Mouse (Mus musculus) retina, postnatal 1 day (tissue): ENCODE measurements at regions not wholly inside any gene's neighbourhood (a gene's known extent, or its start where the extent isn't known, plus 50 kb on each side); places are given as distances from the start of the nearest gene placed in this dataset.
"Not testable (repeated sequence)": the region's sequence is repeated elsewhere in the genome, so short reads cannot be mapped to it uniquely, and the experiment has no call there.

Experiments used
- DNase-seq: peaks from one replicate; pipeline ENCODE4 v3.0.0-alpha.2; 2012

DNA sequence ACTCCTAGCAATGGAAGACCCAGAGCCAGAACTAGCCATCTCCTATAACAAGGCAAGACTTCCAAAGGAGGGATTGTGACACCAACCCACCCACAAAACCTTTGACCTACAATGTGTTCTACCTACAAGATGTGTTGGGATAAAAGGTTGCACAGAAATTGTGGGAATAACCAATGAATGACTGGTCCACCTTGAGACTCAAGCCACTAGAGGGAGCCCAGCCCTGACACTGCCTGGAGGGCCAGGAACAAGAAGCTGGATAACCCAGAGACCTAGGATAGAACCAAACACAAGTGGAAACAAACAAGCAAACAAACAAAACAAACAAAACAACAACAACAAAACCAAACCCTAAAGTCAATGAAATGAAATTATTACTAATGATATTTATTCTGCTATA is 288.8 kb downstream of the Dchs2 start:
- peak; percentile 6 for DNase-seq

DNA sequence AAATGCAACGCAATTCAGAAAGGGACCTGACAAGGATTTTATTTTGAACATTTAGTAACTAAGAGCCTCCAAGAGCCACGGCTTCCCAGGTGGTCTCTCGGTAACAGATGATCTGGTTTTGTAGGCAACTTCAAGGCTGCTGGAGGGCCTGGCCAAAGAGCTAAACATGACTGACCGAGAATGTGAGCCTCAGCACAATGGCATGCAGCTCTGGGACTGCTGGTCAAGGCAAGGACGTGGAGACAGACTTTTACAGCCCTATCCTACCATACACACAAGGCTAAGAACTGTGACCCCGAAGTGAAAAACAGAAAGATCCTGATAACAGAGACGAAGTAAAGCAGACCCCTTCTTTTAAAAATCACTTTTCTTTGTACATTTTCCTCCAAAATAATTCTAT is 296.5 kb downstream of the Dchs2 start:
- DNase-seq: no peak

DNA sequence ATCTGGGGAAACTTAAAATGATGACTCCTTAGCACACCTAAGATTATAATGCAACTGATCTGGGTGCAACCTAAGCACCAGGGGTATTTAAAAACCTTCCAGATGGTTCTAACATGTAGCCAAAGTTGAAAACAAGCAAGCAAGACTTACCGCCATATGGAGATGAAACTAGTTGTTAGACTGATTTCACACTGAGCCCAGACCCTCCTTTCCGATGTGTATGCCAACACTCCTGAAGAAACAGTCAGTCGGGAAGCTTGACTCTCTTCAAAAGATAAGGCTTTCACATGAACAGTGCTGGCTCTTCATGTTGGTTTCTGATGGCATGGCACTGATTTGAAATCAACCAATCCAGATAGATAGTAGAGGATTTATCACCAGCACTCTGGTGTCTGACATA is 301.6 kb downstream of the Dchs2 start:
- no peak for DNase-seq

DNA sequence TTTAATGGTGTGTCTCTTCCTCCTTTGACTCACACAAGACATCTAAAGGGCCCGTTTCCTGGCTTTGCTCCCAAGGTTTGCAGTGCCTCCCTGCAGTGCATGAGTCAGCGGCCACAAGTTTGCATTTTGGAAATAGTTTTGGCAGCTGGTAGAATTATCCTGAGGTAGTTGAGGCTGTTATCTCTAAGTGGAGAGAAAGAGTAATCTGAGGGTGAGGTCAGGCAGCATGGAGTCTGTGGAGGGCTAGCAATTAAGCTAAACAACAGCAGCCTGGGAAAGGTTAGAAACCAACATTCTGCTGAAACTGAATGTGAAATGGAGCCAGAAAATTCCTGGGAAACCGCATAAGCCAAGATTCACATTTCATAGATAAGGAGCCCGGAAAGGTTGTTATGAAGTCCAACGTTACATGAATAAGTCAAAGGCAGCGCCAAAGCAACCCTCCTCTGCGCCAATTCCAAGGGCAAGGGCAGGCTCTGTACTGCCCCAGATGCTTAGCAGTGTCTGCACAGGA is 318.5 kb downstream of the Dchs2 start:
- no peak for DNase-seq

DNA sequence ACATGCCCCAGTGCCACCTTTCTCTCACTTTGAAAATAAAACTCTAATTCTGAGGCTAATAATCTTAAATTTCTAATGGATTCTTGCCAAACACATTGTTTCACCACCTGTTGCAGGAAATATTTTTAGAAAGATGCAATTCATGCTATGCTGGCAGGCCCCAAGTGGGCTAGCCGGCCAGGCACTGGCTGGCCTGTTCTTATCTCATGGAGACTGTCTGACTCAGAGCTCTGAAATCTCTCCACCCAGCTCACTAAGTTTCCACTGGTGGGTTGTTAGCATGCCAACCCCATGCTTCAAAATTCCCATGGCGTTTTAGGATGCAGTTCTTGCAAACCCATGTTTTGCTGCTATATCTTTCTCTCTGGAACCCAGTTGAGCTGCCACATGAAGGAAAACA is 315.5 kb upstream of the Sfrp2 start:
- DNase-seq: no peak

DNA sequence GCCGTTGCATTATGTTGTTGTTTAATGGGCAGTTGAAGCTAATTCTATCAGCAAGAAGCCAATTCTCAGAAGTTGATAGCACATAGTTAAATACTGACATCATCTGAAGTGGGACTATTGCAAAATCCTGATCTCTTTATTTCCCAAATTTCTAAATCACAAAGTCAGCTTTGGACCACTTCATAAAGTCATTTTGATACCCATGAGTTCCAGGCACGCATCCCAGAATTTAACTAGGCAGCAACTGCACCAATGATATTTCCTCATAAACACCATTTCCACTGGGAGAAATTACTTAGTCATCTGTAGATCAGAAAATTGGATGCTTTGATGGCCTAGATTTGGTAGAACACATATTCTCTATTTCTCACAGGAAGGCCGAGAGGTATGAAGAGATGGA is 314.8 kb upstream of the Sfrp2 start:
- no peak for DNase-seq

DNA sequence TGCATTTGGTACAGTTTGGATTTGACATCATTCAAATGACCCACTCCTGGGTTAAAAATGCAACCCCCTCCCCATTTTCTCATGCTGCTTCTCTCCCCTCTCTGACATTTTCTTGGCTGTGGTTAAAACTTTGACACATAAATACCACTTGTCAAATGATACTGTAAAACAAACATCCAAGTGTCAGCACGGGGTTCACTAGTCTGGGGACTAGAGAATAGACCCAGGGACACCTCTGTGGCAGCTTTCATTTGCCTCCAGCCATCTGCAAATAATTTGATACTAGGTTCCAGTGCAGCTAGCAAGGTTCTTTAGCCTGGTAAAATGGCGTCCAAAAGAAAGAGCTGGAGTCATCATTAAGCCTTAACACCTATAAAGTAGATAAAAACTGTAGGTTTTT is 312.7 kb upstream of the Sfrp2 start:
- DNase-seq: no peak

DNA sequence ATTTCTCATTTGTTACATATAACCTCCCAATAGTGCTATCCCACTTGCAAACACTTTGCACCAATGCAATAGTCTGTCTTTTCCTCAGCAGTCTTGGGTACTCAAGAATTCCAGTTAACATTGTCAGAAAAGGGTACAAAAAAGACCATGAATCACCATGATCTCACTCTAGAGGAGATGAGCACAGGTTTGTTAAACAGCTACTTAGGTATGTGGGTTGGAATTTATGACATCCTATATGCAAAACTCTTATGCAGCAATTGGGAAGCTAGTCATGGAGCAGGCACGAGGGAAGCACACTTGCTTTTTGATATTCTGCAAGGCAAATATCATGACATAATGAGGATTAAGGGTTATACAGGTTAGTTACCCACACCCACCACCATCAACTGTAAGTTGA is 307.7 kb upstream of the Sfrp2 start:
- DNase-seq: no peak

DNA sequence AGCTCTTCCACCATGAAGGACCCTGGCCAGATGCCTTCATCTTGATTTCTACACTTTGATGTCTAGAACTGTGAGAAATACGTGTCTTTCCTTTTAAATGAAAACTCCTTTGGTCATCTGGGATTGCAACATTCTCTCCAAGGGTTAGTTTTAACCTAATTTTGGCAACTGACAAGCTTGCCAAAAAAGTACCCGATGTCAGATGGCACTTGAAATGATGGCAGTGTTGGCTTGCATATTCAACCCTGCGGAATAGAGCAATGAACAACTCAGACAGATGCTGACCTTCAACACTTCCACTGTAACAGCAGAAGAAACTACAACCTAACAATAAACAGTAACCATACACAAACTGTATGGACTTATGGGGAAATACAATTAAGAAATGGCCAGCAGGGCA is 286.9 kb upstream of the Sfrp2 start:
- no peak for DNase-seq

DNA sequence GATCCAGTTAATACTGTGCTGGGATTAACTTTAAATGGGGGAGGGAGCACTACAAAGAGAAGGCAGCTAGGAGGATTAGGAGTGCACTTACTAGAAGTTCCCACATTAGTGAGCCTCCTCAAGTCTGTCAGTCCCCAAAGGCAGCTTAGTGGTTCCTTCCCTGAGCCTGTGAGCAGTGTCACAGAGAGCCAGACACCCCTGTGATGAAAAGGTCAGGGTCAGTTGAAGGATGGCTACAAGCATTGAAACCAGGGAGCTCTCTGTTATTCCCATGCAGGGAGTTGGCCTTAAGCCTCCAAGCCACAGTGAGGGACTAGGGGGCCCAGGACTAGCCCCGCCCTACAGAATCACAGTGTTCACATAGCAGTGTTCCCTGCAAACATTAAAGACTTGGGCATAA is 285.9 kb upstream of the Sfrp2 start:
- DNase-seq: peak; percentile 52

DNA sequence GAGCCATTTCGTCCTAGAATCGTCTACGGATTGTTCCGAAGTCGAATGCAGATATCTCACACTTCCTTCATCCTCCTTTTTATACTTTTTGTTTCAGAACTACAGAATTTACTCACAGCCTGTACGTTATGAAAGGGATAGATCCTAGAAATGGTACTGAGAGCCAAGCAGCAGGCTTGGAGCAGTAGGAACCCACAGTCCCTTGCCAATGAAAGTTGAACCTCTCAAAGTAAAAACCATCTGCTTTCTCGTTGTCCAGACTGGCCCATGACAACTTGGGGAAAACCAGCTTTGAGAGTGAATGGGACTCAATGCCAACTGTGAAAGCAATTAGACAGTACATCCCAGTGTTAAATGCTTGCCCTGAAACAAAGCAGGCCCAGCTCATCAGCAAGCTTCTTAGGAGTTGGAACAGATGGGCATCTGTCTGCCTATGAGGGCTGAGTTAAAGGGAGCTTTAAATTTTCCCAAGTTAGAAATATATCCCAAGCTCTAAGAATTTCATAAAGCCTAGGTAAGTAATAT is 279.9 kb upstream of the Sfrp2 start:
- DNase-seq: peak; percentile 49

DNA sequence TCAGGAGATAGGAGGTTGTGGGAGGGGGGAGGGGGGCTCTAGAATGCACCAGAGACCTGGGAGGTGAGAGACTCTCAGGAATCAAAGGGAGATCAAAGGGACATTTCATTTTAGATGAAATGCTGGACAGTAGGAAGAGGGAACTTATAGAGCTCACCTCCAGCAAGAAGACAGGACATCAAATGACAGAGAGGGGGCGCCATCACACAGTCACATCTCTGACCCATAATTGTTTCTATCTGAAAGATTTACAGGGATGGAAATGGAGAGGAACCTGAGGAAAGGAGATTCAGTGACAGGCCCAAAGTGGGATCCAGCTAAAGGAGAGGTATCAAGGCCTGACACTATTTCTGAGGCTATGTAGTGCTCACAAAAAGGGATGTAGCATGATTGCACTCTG is 270.5 kb upstream of the Sfrp2 start:
- DNase-seq: peak; percentile 27

DNA sequence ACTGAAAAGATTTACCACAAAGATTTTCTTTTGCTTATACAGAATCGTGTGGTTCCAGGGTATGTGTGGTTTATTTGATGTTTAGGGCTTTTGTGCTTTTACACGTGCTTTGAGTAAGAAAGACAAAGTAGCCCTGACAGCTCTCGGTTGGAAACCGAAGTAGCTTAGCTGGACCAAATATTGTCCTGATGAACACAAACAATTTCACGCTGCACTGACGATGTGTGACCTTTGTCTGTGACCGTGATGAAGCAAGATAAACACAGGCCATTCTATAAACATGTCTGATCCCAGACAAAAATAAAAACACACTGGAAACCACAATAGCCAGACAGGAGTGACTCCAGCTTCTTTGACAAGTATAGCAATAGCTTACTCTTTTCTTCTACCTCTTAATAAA is 262.2 kb upstream of the Sfrp2 start:
- peak; percentile 53 for DNase-seq

DNA sequence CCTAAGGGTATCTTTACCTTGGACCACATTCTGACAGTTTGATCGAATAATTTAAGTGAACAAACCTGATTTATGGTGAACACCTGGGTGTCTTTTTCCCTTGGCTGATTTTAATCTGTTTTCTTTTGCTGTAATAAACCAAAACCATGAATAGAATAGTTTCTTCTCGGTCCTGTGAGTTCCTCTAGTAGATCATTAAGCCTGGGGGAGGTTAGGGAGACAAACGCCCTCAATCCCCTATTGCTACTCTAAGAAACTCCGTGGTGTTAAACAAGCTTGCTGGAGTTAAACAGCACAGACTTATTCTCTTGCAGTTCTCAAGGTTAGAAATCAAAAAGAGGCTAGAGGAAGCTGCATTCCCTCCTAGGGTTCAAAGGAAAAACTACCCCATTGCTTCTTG is 249.5 kb upstream of the Sfrp2 start:
- no peak for DNase-seq

DNA sequence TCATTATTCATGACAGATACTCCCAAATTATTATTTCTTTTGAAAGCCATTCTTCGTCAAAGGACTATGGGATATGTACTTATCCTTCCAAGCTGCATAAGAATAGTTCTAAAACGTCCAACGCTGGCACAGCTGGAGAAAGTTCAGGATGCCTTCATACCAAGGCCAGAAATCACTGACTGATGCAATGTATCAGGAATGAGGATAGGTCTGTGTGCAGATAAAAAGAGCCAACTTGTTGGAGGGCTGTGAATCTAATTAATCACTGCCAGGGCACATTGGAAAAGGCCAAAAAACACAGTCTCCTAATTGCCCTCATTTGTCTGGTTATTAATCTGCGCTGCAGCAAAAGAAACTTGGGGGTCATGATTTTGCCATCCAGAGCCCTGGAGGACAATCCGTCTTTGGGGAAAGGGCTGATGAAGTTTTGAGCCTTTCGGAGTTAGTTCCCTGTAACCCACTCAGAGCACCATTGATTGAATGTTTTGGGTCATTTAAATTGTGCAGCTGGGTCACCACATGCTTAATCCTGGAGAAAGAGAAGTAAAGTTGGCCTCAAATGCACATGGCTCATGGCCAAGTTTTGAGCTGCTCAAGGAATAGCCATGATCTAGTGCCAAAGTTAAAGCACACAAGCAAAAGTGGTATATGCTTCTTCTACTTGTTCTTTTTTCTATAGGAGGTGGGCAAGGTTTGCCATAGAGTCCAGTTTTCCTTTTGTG is 248.0 kb upstream of the Sfrp2 start:
- peak; percentile 18 for DNase-seq

DNA sequence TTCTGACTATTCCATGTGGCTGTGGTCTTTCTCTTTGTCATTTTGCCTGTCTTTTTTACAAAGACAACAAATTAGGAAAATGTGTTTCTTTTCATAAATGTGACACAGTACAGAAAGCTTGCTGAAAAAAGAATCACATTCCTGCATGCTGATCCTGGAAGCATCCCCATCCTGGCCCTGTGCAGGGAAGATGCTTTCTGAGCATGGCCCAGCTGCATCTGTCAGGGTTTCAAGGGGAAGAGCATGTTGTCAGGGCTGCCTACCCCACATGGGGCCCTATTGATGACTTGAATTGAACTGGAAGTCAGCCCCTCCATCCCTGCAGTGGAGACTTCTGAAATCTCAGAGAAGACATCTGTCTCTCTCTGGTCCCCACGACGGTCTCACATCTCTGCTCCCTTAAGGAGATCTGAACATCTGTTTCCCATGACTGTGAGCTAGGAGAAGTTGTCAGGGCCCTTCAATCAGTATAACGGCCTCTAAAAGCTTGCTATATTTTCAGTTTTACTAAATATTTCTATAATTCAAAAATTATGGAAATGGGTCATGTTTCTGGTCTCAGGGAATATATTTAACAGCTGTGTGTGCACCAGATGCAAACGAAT is 235.8 kb upstream of the Sfrp2 start:
- DNase-seq: no peak

DNA sequence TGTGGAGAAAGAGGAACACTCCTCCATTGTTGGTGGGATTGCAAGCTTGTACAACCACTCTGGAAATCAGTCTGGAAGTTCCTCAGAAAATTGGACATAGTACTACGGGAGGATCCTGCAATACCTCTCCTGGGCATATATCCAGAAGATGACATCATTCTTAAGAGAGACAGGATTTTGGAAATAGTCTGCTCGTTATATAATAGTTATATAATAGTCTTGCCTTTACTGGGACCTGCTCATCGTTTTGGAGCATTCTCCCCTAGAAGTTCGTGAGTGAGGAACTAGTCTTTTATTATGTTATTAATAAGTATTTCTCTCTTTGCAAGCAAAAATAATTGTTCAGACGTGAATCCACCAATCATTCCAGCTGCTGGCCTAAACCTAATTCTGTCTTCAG is 229.5 kb upstream of the Sfrp2 start:
- DNase-seq: not testable (repeated sequence)

DNA sequence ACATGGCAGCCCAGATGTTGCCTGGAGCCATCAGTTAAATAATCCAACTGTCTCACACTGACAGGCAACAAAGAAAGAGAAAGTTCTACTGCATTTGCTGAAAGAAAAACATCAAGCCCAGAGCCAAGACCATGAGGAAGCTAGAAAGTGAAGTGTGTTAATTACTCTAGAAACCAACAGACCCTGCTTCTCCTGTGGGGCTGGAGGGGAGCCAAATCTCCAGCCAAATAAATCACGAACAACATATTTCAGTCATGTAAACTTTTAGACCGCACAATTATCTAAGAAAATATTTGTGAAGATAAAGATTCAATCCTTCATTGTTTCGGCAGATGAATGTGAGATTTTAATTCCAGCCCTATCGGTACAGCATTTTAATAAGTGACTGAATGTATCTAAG is 228.9 kb upstream of the Sfrp2 start:
- DNase-seq: no peak

DNA sequence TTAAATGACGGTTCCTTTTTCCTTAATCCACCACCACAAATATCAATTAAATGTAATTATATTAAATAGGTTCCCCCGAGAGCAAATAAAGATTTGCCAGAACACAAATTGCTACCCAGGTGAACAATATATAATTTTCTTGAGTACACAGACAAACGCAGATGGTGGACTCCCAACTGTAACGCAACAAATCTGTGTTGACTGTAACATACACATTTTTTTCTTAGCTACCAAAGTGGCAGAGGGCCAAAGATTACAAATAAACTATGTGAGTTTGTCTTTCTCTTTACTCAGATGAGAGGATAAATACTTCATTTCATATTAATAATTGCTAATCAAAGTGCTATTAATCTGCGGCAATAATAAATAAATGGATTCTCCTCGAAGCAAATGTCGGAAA is 228.4 kb upstream of the Sfrp2 start:
- no peak for DNase-seq

DNA sequence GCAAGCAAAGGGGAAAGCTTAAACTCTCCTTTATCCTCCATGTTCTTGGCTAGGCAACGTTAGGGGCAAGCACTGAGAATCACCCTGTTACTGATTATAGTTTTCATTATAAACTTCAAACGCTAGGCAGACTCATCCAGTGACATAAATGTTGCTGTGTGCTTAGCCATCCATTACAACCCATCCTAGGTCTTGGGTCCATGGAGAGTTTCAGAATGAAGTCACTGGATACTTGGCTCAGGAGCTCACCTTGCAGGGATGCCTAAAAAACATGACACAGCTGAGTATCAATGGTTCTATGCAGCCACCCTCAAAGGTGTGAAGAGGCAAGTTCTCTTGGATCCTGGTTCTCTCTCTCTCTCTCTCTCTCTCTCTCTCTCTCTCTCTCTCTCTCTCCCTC is 227.2 kb upstream of the Sfrp2 start:
- DNase-seq: no peak

DNA sequence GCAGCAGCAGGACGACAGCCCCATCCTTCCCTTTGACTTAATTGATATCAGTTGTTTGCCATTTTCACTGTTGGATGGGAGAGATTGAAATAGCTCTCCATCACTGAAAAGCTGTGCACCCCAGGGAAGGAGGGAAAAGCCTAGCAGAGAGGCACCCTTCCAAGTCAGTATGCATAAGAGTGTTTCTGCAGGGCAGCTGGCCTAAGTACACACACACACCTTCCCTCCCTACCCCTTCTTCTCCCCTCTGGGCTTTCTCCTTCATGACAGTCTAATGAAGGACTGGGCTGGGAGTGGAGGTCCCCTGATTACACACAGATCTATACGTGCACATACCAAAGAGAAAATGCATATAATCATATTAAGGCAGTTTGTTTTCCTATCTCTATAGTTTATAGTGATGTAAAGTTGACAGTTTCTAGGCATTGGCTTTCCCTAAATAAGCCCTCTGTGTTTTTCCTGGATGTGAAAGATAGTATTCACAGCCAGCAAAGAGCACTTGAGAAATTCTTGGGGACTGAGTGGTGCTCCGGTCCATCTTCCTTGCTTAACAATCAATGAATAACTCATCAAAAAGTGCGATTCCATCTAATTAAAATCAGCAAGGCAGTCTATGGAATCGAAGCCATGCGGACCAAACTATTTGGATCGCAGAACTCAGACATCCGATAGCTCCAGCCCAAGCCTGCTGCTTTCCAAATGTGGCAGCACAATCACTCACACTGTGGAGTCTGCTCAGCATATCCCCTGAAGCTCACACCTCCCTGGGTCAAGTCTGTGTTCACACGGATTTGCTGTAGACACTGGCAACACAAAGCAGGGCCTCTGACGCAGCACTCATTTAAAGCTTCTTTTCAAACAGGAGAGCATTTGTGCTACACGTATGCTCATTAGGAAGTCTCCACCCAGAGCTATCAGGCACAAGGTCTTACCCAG is 224.9 kb upstream of the Sfrp2 start:
- no peak for DNase-seq

DNA sequence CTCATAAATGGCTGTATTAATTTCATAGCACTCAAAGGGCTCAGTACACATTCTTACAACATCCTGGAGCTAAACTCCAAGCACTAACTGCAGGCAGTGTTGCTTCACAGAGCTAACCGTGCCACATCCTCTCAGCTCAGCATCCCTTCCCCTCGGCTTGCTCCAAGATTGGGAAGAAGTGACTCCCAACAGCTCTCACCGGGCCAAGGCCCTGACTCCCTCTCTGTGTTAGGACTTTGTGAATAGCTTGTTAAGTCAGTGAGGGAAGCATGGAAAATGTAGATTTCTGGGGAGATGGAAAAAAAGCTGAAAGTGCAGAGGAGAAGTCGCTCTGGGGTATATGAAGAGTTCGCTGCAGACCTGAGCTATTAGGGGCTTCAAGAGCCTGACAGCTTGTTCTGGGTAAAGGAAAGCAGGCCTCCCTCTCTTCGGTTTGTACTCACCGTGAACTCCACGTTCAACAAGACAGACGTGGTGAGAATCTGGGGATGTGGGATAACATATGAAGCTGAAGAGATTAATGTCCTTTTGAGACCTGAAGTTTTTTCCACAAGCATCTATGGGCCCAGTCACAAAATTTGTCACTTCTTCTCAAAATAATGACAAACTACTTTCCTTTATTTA is 213.5 kb upstream of the Sfrp2 start:
- DNase-seq: no peak

DNA sequence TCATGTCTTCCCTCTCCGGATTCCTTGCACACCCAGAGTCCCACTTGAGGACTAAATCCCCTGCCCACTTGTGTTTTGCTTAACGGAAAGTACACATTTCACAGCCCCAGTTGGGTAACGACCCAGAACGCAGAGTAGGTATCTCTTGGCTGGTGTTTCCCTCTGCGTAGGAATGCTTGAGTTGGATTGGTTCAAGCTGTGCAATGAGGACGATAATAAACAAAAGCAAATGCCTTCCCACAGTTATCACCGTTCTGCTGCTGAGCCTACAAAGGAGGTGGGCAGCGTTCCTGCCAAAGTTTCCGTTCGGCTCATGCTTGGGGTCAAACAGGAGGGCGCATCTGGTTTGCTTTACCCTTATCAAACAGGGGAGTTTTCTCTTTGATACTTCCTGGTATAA is 212.3 kb upstream of the Sfrp2 start:
- no peak for DNase-seq
